Mouse (Mus musculus): ENCODE data around the gene U2af2.

- TF ChIP-seq CHD2 (IDR thresholded peaks at IDR 0.05; ENCODE audit: low read depth, low read length) (no peak), HCFC1 (IDR thresholded peaks at IDR 0.05; ENCODE audit: borderline replicate concordance, insufficient read depth, low read length) (no peak; the same call in 1 of the 2 replicates)
Observed at GRCm38 (mm10) chr7:5030554-5031275, 31.2 kb upstream of the U2af2 start.

Data from ES-E14 (cell line).